Mouse (Mus musculus): ENCODE results near the gene Nat8f2. TPM values are rescaled to one million over a fixed set of nuclear protein-coding genes. Genes with fewer than 3 reads are reported as not detected.
A peak's percentile ranks its signal among the peaks of the same experiment; 100 is the strongest.
"Not testable (repeated sequence)": the region's sequence is repeated elsewhere in the genome, so short reads cannot be mapped to it uniquely, and the experiment has no call there.

Nat8f2 gene
- polyA plus RNA-seq, 1 experiment from 2014 or later, result 0.12 TPM

DNA sequence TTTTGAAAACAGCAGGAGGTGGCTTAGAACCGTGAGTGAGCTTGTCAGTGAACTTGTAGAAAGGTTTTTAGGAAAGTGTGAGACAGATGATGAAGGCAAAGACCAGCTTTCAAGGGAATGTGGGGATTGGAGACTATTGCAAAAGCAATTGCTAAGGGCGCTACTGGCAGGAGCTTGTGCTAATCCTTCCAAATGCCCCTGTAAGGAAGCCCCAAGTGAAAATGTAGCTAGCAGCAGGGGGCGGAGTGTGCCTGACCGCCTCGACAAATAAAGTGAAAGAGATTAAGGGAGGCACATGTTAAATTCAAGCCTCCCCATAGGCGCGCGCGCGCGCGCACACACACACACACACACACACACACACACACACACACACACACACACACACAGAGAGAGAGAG, 31.7 kb downstream of the Nat8f2 start:
- not testable (repeated sequence) for H3K27me3 ChIP-seq (ENCODE audit: control insufficient read depth, insufficient read depth, low read length); H3K9ac ChIP-seq (ENCODE audit: low read depth, low read length); ATAC-seq (ENCODE audit: low FRiP score); H3K4me1 ChIP-seq (replicated peaks; ENCODE audit: control insufficient read depth, insufficient read depth, low read length); H3K4me3 ChIP-seq (ENCODE audit: low read depth, low read length); H3K27ac ChIP-seq (ENCODE audit: low read depth, low read length); H3K36me3 ChIP-seq (ENCODE audit: control insufficient read depth, insufficient read depth, low read length); H3K4me2 ChIP-seq (replicated peaks; ENCODE audit: low read depth, low read length); H3K9me3 ChIP-seq (ENCODE audit: control insufficient read depth, low read length)
- WGBS, result 15% methylated on average over 12 of the region's 12 CpGs
- peak; percentile 45 for DNase-seq (ENCODE audit: low spot score)

DNA sequence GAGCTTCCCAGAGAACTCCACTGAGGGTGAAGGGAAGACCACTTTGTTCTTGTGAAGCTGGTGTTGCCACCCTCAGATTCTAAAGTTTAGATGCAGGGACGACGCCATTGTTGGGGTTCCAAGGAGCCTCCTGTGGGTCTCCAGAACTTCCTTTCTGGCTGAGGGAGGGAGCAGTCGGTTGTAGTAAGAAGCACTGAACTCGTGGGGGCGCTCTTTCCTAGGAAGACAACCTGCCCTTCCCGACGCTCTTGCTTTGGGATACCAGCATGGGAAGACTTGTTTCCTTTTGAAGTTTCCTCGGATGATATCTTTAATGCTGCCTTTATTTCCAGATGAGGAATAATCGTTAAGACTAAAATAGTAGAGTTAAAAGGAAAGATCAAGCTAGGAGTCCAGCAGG, 32.1 kb downstream of the Nat8f2 start:
- H3K27ac ChIP-seq (ENCODE audit: low read depth, low read length); H3K4me3 ChIP-seq (ENCODE audit: low read depth, low read length); H3K9me3 ChIP-seq (ENCODE audit: control insufficient read depth, low read length); H3K27me3 ChIP-seq (ENCODE audit: control insufficient read depth, insufficient read depth, low read length); H3K4me2 ChIP-seq (replicated peaks; ENCODE audit: low read depth, low read length); H3K9ac ChIP-seq (ENCODE audit: low read depth, low read length); ATAC-seq (ENCODE audit: low FRiP score); H3K4me1 ChIP-seq (replicated peaks; ENCODE audit: control insufficient read depth, insufficient read depth, low read length); H3K36me3 ChIP-seq (ENCODE audit: control insufficient read depth, insufficient read depth, low read length): not testable (repeated sequence)
- peak; percentile 43 for DNase-seq (ENCODE audit: low spot score)
- WGBS, result 25% methylated on average over 8 of the region's 9 CpGs

DNA sequence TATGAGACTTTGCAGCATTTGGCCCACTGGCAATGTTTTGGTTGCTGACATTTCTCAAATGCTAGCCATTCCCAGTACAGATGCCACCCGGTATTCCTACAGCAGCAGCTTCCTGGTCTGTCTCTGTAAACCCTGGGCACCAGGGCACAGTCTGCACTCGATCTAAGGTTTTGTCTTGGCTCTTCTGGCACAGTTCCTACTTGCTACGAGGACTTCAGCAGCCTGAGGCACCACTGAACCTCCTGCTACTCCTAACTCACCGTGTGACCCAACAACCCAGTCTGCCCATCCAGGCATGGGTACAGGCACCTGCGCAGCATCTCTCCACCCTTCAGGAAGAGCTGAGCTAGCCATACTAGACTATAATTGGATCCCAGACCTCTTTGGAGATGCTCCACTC, 32.9 kb downstream of the Nat8f2 start:
- not testable (repeated sequence) for H3K27me3 ChIP-seq (ENCODE audit: control insufficient read depth, insufficient read depth, low read length); H3K4me2 ChIP-seq (replicated peaks; ENCODE audit: low read depth, low read length); H3K4me3 ChIP-seq (ENCODE audit: low read depth, low read length); H3K27ac ChIP-seq (ENCODE audit: low read depth, low read length); H3K4me1 ChIP-seq (replicated peaks; ENCODE audit: control insufficient read depth, insufficient read depth, low read length); H3K9me3 ChIP-seq (ENCODE audit: control insufficient read depth, low read length); DNase-seq (ENCODE audit: low spot score); H3K9ac ChIP-seq (ENCODE audit: low read depth, low read length); ATAC-seq (ENCODE audit: low FRiP score); H3K36me3 ChIP-seq (ENCODE audit: control insufficient read depth, insufficient read depth, low read length)
- 81% methylated on average over 5 of the region's 5 CpGs for WGBS

DNA sequence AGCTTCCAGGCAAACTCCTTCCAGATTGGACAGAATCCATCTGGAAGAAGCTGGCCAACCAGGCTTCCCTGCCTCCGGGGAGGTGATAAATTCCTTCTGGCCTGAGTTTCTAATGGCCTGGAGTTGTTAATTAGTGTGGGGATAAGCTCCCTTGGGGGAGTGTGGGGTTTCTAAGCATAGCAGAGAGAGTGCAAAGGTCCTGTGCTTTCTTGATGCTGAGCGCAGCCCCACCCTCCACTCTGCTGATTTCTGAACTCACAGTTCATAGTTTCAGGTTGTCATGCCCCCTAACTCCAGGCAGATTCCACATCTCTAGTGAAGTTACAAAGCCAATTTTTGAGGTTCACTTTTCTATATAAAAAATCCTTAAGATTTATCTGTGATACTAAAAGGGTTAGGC, 33.9 kb downstream of the Nat8f2 start:
- not testable (repeated sequence) for H3K9ac ChIP-seq (ENCODE audit: low read depth, low read length); DNase-seq (ENCODE audit: low spot score); H3K27ac ChIP-seq (ENCODE audit: low read depth, low read length); H3K4me1 ChIP-seq (replicated peaks; ENCODE audit: control insufficient read depth, insufficient read depth, low read length); H3K27me3 ChIP-seq (ENCODE audit: control insufficient read depth, insufficient read depth, low read length); H3K36me3 ChIP-seq (ENCODE audit: control insufficient read depth, insufficient read depth, low read length); H3K4me3 ChIP-seq (ENCODE audit: low read depth, low read length); ATAC-seq (ENCODE audit: low FRiP score); H3K9me3 ChIP-seq (ENCODE audit: control insufficient read depth, low read length); H3K4me2 ChIP-seq (replicated peaks; ENCODE audit: low read depth, low read length)
- WGBS, result 69% methylated on average over 1 of the region's 2 CpGs

GRCm38 (mm10) chr6:85834504-85835100, 34.4 kb downstream of the Nat8f2 start:
- not testable (repeated sequence) for DNase-seq (ENCODE audit: low spot score); H3K4me1 ChIP-seq (replicated peaks; ENCODE audit: control insufficient read depth, insufficient read depth, low read length); H3K36me3 ChIP-seq (ENCODE audit: control insufficient read depth, insufficient read depth, low read length); H3K27me3 ChIP-seq (ENCODE audit: control insufficient read depth, insufficient read depth, low read length); H3K9ac ChIP-seq (ENCODE audit: low read depth, low read length); H3K27ac ChIP-seq (ENCODE audit: low read depth, low read length); H3K9me3 ChIP-seq (ENCODE audit: control insufficient read depth, low read length); H3K4me2 ChIP-seq (replicated peaks; ENCODE audit: low read depth, low read length); ATAC-seq (ENCODE audit: low FRiP score); H3K4me3 ChIP-seq (ENCODE audit: low read depth, low read length)

- Histone ChIP-seq H3K4me2 (replicated peaks; ENCODE audit: low read depth, low read length) (no peak within 1 kb of the TSS), H3K4me3 (ENCODE audit: low read depth, low read length) (no peak within 1 kb of the TSS), H3K27ac (ENCODE audit: low read depth, low read length) (no peak within 1 kb of the TSS), H3K36me3 (ENCODE audit: control insufficient read depth, insufficient read depth, low read length) (no peaks in the 10 kb centered on the region), H3K9me3 (ENCODE audit: control insufficient read depth, low read length) (no peaks in the 10 kb centered on the region), H3K9ac (ENCODE audit: low read depth, low read length) (no peak within 1 kb of the TSS), H3K27me3 (ENCODE audit: control insufficient read depth, insufficient read depth, low read length) (no peaks in the 10 kb centered on the region), H3K4me1 (replicated peaks; ENCODE audit: control insufficient read depth, insufficient read depth, low read length) (no peaks in the 10 kb centered on the region)
- 71% methylated on average over 7 of the region's 7 CpGs for WGBS
- ATAC-seq (ENCODE audit: low FRiP score) (no peak), DNase-seq (ENCODE audit: low spot score) (no peak)
These were observed 37.1 kb downstream of the Nat8f2 start, which contains the start of gene Nat8 for GRCm38 (mm10) chr6:85831796-85832321. Gene Nat8 (minus strand): TSS chr6:85832082.

GRCm38 (mm10) chr6:85829462-85829861, 39.5 kb downstream of the Nat8f2 start:
- no peak overlapping the region for H3K4me3 ChIP-seq (ENCODE audit: low read depth, low read length)
- H3K27me3 ChIP-seq (ENCODE audit: control insufficient read depth, insufficient read depth, low read length), result no peaks in the 10 kb centered on the region
- 65% methylated on average over 1 of the region's 1 CpGs for whole genome bisulfite sequencing
- H3K4me2 ChIP-seq (replicated peaks; ENCODE audit: low read depth, low read length), result no peak overlapping the region
- no peak overlapping the region for H3K9ac ChIP-seq (ENCODE audit: low read depth, low read length)
- no peak overlapping the region for H3K27ac ChIP-seq (ENCODE audit: low read depth, low read length)
- DNase-seq (ENCODE audit: low spot score), result no peak
- no peak for ATAC-seq (ENCODE audit: low FRiP score)
- no peaks in the 10 kb centered on the region for H3K4me1 ChIP-seq (replicated peaks; ENCODE audit: control insufficient read depth, insufficient read depth, low read length)
- no peaks in the 10 kb centered on the region for H3K9me3 ChIP-seq (ENCODE audit: control insufficient read depth, low read length)
- H3K36me3 ChIP-seq (ENCODE audit: control insufficient read depth, insufficient read depth, low read length), result no peaks in the 10 kb centered on the region

DNA sequence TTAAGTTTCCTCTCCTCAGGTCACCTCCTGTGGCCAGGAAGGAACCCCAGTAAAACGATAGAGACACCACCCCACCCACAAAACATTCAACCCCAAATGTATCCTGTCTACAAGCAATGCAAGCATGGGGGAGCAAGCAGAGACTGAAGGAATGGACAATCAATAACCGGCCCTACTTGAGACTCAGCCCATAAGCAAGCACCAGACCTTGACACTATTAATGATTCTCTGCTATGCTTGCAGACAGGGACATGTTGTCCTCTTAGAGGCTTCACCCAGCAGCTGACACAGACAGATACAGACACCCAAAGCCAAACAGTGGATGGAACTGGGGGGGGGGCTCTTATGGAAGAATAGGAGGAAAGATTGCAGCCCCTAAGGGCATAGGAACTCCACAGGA, 43.1 kb downstream of the Nat8f2 start:
- Histone ChIP-seq H3K4me3 (ENCODE audit: low read depth, low read length) (no peak overlapping the region), H3K36me3 (ENCODE audit: control insufficient read depth, insufficient read depth, low read length) (no peaks in the 10 kb centered on the region), H3K4me1 (replicated peaks; ENCODE audit: control insufficient read depth, insufficient read depth, low read length) (no peaks in the 10 kb centered on the region), H3K4me2 (replicated peaks; ENCODE audit: low read depth, low read length) (no peak overlapping the region), H3K9ac (ENCODE audit: low read depth, low read length) (no peak overlapping the region), H3K27ac (ENCODE audit: low read depth, low read length) (no peak overlapping the region), H3K27me3 (ENCODE audit: control insufficient read depth, insufficient read depth, low read length) (no peaks in the 10 kb centered on the region), H3K9me3 (ENCODE audit: control insufficient read depth, low read length) (no peaks in the 10 kb centered on the region)
- ATAC-seq (ENCODE audit: low FRiP score) (no peak), DNase-seq (ENCODE audit: low spot score) (no peak)
- WGBS, result 86% methylated on average over 2 of the region's 2 CpGs

- Histone ChIP-seq H3K4me2 (replicated peaks; ENCODE audit: low read depth, low read length) (no peak overlapping the region), H3K4me1 (replicated peaks; ENCODE audit: control insufficient read depth, insufficient read depth, low read length) (no peaks in the 10 kb centered on the region), H3K27me3 (ENCODE audit: control insufficient read depth, insufficient read depth, low read length) (no peaks in the 10 kb centered on the region), H3K4me3 (ENCODE audit: low read depth, low read length) (no peak overlapping the region), H3K36me3 (ENCODE audit: control insufficient read depth, insufficient read depth, low read length) (no peaks in the 10 kb centered on the region), H3K27ac (ENCODE audit: low read depth, low read length) (no peak overlapping the region), H3K9ac (ENCODE audit: low read depth, low read length) (no peak overlapping the region), H3K9me3 (ENCODE audit: control insufficient read depth, low read length) (no peaks in the 10 kb centered on the region)
- 84% methylated on average over 1 of the region's 1 CpGs for WGBS
- ATAC-seq (ENCODE audit: low FRiP score) (no peak), DNase-seq (ENCODE audit: low spot score) (no peak)
These were observed 45.4 kb downstream of the Nat8f2 start for GRCm38 (mm10) chr6:85823382-85824090.
